Mouse (Mus musculus) heart, embryonic 14.5 days (tissue): Measurements from ENCODE around the gene G6pc. TPM values are rescaled to one million over a fixed set of nuclear protein-coding genes. Genes with fewer than 3 reads are reported as not detected.
A peak's percentile ranks its signal among the peaks of the same experiment; 100 is the strongest.
"Not testable (repeated sequence)": the region's sequence is repeated elsewhere in the genome, so short reads cannot be mapped to it uniquely, and the experiment has no call there.

Source experiments
- ATAC-seq: fragments of 200-750 bp; cut with Nextera tagmentation; 2 replicates; pipeline ENCODE4 v1.8.0; 2017; ENCODE audit warnings: low read depth, moderate TSS enrichment; ENCODE audit not compliant: insufficient number of reproducible peaks, insufficient read depth, low FRiP score
- H3K27ac ChIP-seq, 2 experiments: fragments of 200-500 bp in 1 of 2; fragments of 300-500 bp in 1 of 2; sonication (generic) in 1 of 2; replicated peaks in 1 of 2; 2 replicates each; pipeline ENCODE4 v1.5.1; 2012 to 2014; ENCODE audit warnings: low read depth in 2 of 2, low read length in 2 of 2, control low read depth in 1 of 2, mild to moderate bottlenecking in 1 of 2, mixed read lengths in 1 of 2; ENCODE audit not compliant: control insufficient read depth in 1 of 2, insufficient read depth in 1 of 2
- H3K27me3 ChIP-seq: fragments of 300-500 bp; sonication (generic); 2 replicates; pipeline ENCODE4 v1.6.1; 2014; ENCODE audit warnings: mild to moderate bottlenecking, low read length, control low read depth; ENCODE audit not compliant: control insufficient read depth, insufficient read depth
- H3K36me3 ChIP-seq: fragments of 300-500 bp; sonication (generic); 2 replicates; pipeline ENCODE4 v1.6.1; 2014; ENCODE audit warnings: mild to moderate bottlenecking, control low read depth, low read length, mixed read lengths; ENCODE audit not compliant: control insufficient read depth, insufficient read depth
- H3K4me1 ChIP-seq, 2 experiments: fragments of 200-500 bp in 1 of 2; fragments of 300-500 bp in 1 of 2; sonication (generic) in 1 of 2; 2 replicates each; pipeline ENCODE4 v1.6.1; 2012 to 2014; ENCODE audit warnings: low read length in 2 of 2, control low read depth in 1 of 2, mixed read lengths in 1 of 2; ENCODE audit not compliant: control insufficient read depth in 2 of 2, insufficient read depth in 2 of 2
- H3K4me2 ChIP-seq: fragments of 300-500 bp; sonication (generic); 2 replicates; pipeline ENCODE4 v1.6.1; 2014; ENCODE audit warnings: mild to moderate bottlenecking, low read length
- H3K4me3 ChIP-seq, 2 experiments: fragments of 200-500 bp in 1 of 2; fragments of 300-500 bp in 1 of 2; sonication (generic) in 1 of 2; 2 replicates each; pipeline ENCODE4 v1.5.1; 2012 to 2014; ENCODE audit warnings: low read length in 2 of 2, mild to moderate bottlenecking in 2 of 2, control low read depth in 1 of 2, low read depth in 1 of 2, moderate library complexity in 1 of 2; ENCODE audit not compliant: control insufficient read depth in 1 of 2, insufficient read depth in 1 of 2
- H3K9ac ChIP-seq: fragments of 300-500 bp; sonication (generic); 2 replicates; pipeline ENCODE4 v1.6.1; 2014; ENCODE audit warnings: mild to moderate bottlenecking, low read length
- H3K9me3 ChIP-seq: fragments of 300-500 bp; sonication (generic); 2 replicates; pipeline ENCODE4 v1.6.1; 2016; ENCODE audit warnings: low read length, control low read depth; ENCODE audit not compliant: control insufficient read depth
- WGBS: fragments of 180-500 bp; shearing (Covaris S2); extraction: QIAGEN DNeasy Blood & Tissue Kit; methylation state at CpG from one replicate; pipeline ENCODE4 v1.1.7; 2014; 5-methylcytosine and 5-hydroxymethylcytosine counted together
- polyA plus RNA-seq: library from polyadenylated mRNA; unstranded; fragments of >200 nt; fragmentation: Nextera tagmentation; extraction: Ambion mirVana; gene quantifications from 2 replicates; pipeline ENCODE4 v1.2.1, GENCODE M21; 2014

The G6pc gene
- polyA plus RNA-seq, 1 experiment from 2014 or later, result not detected

GRCm38 (mm10) chr11:101378196-101378595 lies 10.8 kb downstream of the G6pc start:
- H3K9me3 ChIP-seq, H3K36me3 ChIP-seq, ATAC-seq, H3K4me2 ChIP-seq, H3K4me3 ChIP-seq, H3K27me3 ChIP-seq, H3K27ac ChIP-seq, H3K9ac ChIP-seq, H3K4me1 ChIP-seq: not testable (repeated sequence)
- 79% methylated on average over 8 of the region's 8 CpGs for WGBS

GRCm38 (mm10) chr11:101378926-101379325 lies 11.6 kb downstream of the G6pc start:
- Histone ChIP-seq H3K36me3 (no peaks in the 10 kb centered on the region), H3K4me2 (no peak overlapping the region), H3K27ac (no peak overlapping the region), H3K4me1 (no peaks in the 10 kb centered on the region), H3K9ac (no peak overlapping the region), H3K27me3 (no peaks in the 10 kb centered on the region), H3K4me3 (no peak overlapping the region), H3K9me3 (no peaks in the 10 kb centered on the region)
- WGBS, result 73% methylated on average over 6 of the region's 6 CpGs
- no peak for ATAC-seq

- Histone ChIP-seq H3K4me3 (no peak overlapping the region), H3K9ac (no peak overlapping the region), H3K27me3 (no peaks in the 10 kb centered on the region), H3K4me2 (no peak overlapping the region), H3K9me3 (no peaks in the 10 kb centered on the region), H3K36me3 (no peaks in the 10 kb centered on the region), H3K4me1 (no peaks in the 10 kb centered on the region), H3K27ac (no peak overlapping the region)
- WGBS, result 25% methylated on average over 4 of the region's 4 CpGs
- no peak for ATAC-seq
These were observed 14.5 kb downstream of the G6pc start for GRCm38 (mm10) chr11:101381817-101382216.

GRCm38 (mm10) chr11:101395110-101395509 lies 27.7 kb downstream of the G6pc start:
- WGBS, result 9% methylated on average over 8 of the region's 8 CpGs
- Histone ChIP-seq H3K4me1 (no peaks in the 10 kb centered on the region; a peak in 1 of 4 replicates), H3K4me3 (no peak overlapping the region), H3K27me3 (no peaks in the 10 kb centered on the region), H3K36me3 (no peaks in the 10 kb centered on the region), H3K27ac (no peak overlapping the region), H3K9me3 (no peaks in the 10 kb centered on the region), H3K4me2 (no peak overlapping the region), H3K9ac (no peak overlapping the region)
- ATAC-seq, result no peak

GRCm38 (mm10) chr11:101415306-101415705 lies 47.9 kb downstream of the G6pc start:
- ATAC-seq, result no peak
- H3K36me3 ChIP-seq, result peaks cover 40% of the 10 kb centered on the region
- WGBS, result 91% methylated on average over 2 of the region's 2 CpGs
- H3K9ac ChIP-seq, result no peak overlapping the region
- no peaks in the 10 kb centered on the region for H3K9me3 ChIP-seq
- H3K4me2 ChIP-seq, result no peak overlapping the region
- peaks cover 0 to 8% of the 10 kb centered on the region in 2 experiments; a peak in 2 of 4 replicates for H3K4me1 ChIP-seq
- H3K27ac ChIP-seq, result no peak overlapping the region
- no peaks in the 10 kb centered on the region for H3K27me3 ChIP-seq
- H3K4me3 ChIP-seq, result no peak overlapping the region

GRCm38 (mm10) chr11:101416433-101417100 lies 49.2 kb downstream of the G6pc start:
- Histone ChIP-seq H3K9me3 (no peaks in the 10 kb centered on the region), H3K27ac (peak overlapping the region; percentile 33 to 50; a peak in 3 of 4 replicates), H3K27me3 (no peaks in the 10 kb centered on the region), H3K4me1 (peaks cover 0 to 8% of the 10 kb centered on the region in 2 experiments; a peak in 2 of 4 replicates), H3K9ac (peak overlapping the region; percentile 89), H3K4me2 (peak overlapping the region; percentile 81), H3K4me3 (peak overlapping the region; percentile 82 to 95), H3K36me3 (peaks cover 38% of the 10 kb centered on the region)
- ATAC-seq, result no peak
- WGBS, result 2% methylated on average over 11 of the region's 11 CpGs

- peaks cover 36% of the 10 kb centered on the region for H3K36me3 ChIP-seq
- H3K27me3 ChIP-seq, result no peaks in the 10 kb centered on the region
- WGBS, result under 1% methylated on average over 45 of the region's 45 CpGs
- peak within 1 kb of the TSS; percentile 82 to 95 for H3K4me3 ChIP-seq
- peak within 1 kb of the TSS; percentile 33 to 50; a peak in 3 of 4 replicates for H3K27ac ChIP-seq
- no peaks in the 10 kb centered on the region for H3K9me3 ChIP-seq
- peak within 1 kb of the TSS; percentile 89 for H3K9ac ChIP-seq
- peaks cover 0 to 8% of the 10 kb centered on the region in 2 experiments; a peak in 2 of 4 replicates for H3K4me1 ChIP-seq
- peak; percentile 34 for ATAC-seq
- H3K4me2 ChIP-seq, result peak within 1 kb of the TSS; percentile 81
These were observed 49.9 kb downstream of the G6pc start, which contains the start of gene Aarsd1 for GRCm38 (mm10) chr11:101417101-101417855. Gene Aarsd1 (minus strand): TSS chr11:101417615.
